Mouse (Mus musculus) adrenal gland, adult 18-20 months (tissue): ENCODE data around the gene Ube2u. TPM values are rescaled to one million over a fixed set of nuclear protein-coding genes. Genes with fewer than 3 reads are reported as not detected.

Experiments used
- DNase-seq, 2 experiments: peaks; one replicate each; pipeline ENCODE4 v3.0.0; 2021 to 2022; ENCODE audit warnings: low spot score in 2 of 2
- total RNA-seq, 2 experiments: library from RNA; stranded (reverse); gene quantifications; 1 replicate in 1 of 2; 2 replicates in 1 of 2; pipeline ENCODE4 v1.2.3; 2021

The Ube2u gene
- total RNA-seq, 2 experiments from 2014 or later = not detected

GRCm38 (mm10) chr4:100539483-100539882, 60.8 kb downstream of the Ube2u start:
- no peak for DNase-seq

- DNase-seq = no peak
Measured at GRCm38 (mm10) chr4:100547905-100548304, 69.3 kb downstream of the Ube2u start.

DNA sequence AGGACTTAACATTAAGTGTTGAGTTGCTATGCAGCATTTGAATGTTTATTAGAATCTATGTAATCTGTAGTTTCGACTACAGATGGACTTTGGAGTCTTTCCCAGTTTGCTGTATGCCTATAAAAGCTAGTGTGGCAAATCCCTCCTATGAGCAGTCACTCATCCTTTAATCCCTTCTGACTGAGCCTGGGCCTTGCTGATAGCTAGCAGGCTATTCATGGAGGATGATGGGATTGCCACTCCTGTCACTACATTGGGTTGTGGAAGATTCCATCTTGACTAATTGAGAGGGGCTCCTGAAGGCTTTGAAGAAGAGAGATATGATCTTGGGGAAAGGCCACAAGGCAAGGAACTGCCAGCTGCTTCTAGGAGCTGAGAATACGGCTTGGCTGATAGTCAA, 74.6 kb downstream of the Ube2u start:
- DNase-seq = no peak

DNA sequence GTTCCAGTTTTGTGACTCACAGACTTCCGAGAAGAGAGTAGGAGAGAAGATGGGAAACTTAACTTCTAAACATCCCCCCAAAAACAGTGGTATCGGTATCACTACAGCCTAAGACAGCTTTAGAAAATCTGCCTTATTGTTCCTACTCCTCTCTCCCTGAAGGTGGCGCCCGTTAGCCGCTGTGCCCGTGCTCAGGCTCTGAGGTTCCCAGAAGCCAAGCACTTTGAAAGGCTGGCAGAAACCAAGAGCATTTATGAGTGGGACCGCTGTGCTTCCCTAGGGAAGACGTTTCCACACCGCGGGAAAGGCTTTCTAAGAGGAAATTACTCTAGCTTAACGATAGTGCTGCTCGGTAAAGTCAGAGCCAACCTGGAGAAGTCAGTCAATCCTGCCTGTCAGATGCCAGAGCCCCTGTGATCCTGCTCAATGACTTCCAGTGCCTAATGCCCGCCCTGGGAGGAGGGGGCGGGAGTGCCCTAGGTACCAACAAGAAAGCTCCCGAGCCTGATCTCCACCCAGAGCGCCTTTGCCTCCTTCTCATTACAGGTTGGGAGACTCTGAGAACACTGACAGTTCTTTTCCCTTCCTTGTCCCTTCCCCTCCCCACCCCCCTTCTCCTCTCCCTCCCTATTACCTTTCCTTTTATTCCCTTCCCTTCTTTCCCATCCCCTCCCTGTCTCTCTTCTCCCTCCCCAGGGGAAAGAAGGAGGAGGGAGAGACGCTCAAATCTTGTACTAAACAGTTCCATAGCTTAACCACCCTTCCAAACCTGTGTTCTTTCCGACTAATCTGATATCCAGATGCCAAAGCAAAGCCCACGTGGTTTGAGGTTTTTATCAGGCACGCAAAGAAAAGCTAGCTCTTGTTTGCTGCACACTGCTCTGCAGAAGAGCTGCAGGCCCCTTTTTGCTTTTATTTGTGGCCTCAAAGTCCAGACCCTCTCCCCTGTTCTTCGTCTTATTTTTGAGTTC, 109.9 kb downstream of the Ube2u start:
- peak; percentile 66 to 69 for DNase-seq

GRCm38 (mm10) chr4:100595771-100596170, 117.1 kb downstream of the Ube2u start:
- no peak for DNase-seq

DNA sequence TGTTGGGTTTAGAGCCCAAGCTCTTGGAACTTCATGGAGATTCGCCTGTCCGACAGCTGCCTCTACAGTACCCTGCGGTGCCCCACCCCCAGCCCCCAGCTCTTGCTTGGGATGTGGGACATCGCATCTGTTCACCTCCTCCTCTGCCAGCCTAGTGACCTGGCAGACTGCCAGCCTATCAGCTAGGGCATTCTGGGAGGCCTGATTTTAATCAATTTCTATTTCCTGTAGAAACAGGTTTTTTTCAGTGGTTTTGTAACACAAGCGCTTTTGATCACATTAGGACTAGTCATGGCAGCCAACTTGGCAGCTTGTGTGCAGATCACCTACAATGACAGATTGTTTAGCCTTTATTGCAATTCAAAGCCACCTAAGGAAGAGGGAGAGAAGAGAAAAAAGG, 118.0 kb downstream of the Ube2u start:
- DNase-seq = no peak

- no peak for DNase-seq
Measured at GRCm38 (mm10) chr4:100597049-100597448, 118.4 kb downstream of the Ube2u start.
